Mouse (Mus musculus) NIH3T3 (cell line): ENCODE measurements around the gene Tulp1.

Experiments
- DNase-seq: peaks from one replicate; pipeline ENCODE4 v3.0.0-alpha.2; 2012; ENCODE audit warnings: low read depth

Tulp1 gene

GRCm38 (mm10) chr17:28313880-28314225 is 51.2 kb downstream of the Tulp1 start:
- DNase-seq: peak; percentile 61

DNA sequence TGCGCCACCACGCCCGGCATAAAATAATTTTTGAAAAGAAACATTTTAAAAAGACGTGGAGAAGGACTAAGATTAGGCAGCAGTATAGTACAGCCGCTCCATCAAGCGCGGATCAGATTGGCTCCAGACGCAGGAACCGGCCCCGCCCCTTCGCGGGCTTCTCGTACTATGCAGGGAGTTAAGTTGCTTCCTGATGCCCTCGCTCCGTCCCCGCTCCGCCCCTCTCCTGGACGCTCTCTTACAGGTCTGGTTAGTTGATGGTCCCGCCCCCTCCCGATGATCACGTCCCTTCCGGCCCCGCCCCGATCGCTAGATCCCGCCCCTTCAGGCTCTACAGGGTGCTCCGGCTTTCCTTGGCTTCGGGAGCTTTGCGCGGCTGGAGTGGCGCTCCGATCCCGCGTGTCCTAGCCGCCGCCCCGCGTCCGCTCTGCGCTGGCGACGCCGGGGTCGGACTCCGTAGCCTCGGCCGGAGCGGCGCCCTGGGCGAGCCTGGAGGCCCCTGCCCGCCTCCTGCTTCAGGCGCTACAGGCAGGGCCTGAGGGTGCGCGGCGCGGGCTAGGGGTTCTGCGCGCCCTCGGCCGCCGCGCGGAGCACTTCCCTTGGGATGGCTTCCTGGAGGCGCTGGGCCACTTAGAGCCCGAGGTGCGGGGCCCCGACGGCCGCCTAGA is 51.7 kb downstream of the Tulp1 start, which contains the start of gene Fance:
TSS of gene Fance (plus strand) at position 308 of the 668 bp plus-strand sequence.
- peak; percentile 100 for DNase-seq

GRCm38 (mm10) chr17:28312232-28313211 is 52.5 kb downstream of the Tulp1 start:
- peak; percentile 69 for DNase-seq

- peak; percentile 37 for DNase-seq
Measured at GRCm38 (mm10) chr17:28311366-28312132, 53.5 kb downstream of the Tulp1 start.

DNA sequence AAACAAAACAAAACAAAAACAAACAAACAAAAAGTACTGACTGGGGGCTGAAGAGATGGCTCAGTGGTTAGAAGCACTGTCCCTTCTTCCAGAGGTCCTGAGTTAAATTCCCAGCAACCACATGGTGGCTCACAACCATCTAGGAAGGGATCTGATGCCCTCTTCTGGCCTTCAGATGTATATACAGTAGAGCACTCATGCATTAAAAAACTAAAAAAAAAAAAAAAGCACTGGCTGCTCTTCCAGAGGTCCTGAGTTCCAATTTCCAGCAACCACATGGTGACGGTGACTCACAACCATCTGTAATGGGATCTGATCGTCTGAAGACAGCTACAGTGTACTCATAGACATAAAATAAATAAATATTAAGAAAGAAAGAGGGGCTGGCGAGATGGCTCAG is 54.2 kb downstream of the Tulp1 start:
- peak; percentile 41 for DNase-seq

GRCm38 (mm10) chr17:28308297-28309195 is 56.5 kb downstream of the Tulp1 start:
- peak; percentile 94 for DNase-seq

- DNase-seq: no peak
Measured at GRCm38 (mm10) chr17:28305172-28305571, 59.9 kb downstream of the Tulp1 start.
